Mouse (Mus musculus) limb, embryonic 13.5 days (tissue): Measurements from ENCODE around the gene Sorbs1. TPM values are rescaled to one million over a fixed set of nuclear protein-coding genes. Genes with fewer than 3 reads are reported as not detected.

ENCODE experiments used
- ATAC-seq: fragments of 200-750 bp; cut with Nextera tagmentation; 2 replicates; pipeline ENCODE4 v1.8.0; 2017; ENCODE audit warnings: low read depth, moderate number of reproducible peaks, moderate TSS enrichment; ENCODE audit not compliant: low FRiP score
- H3K27ac ChIP-seq: fragments of 300-500 bp; sonication (generic); 2 replicates; pipeline ENCODE4 v1.5.1; 2015; ENCODE audit warnings: inconsistent platforms, mild to moderate bottlenecking, moderate library complexity
- H3K27me3 ChIP-seq: fragments of 300-500 bp; sonication (generic); 2 replicates; pipeline ENCODE4 v1.6.1; 2015; ENCODE audit warnings: mild to moderate bottlenecking, inconsistent platforms
- H3K36me3 ChIP-seq: fragments of 300-500 bp; sonication (generic); 2 replicates; pipeline ENCODE4 v1.6.1; 2015; ENCODE audit warnings: inconsistent platforms, mild to moderate bottlenecking, moderate library complexity
- H3K4me1 ChIP-seq: fragments of 300-500 bp; sonication (generic); 2 replicates; pipeline ENCODE4 v1.6.1; 2015; ENCODE audit warnings: inconsistent platforms
- H3K4me2 ChIP-seq: fragments of 300-500 bp; sonication (generic); replicated peaks from 2 replicates; pipeline ENCODE4 v1.6.1; 2015; ENCODE audit warnings: inconsistent platforms, mild to moderate bottlenecking, moderate library complexity
- H3K4me3 ChIP-seq: fragments of 300-500 bp; sonication (generic); 2 replicates; pipeline ENCODE4 v1.5.1; 2015; ENCODE audit warnings: moderate library complexity, mild to moderate bottlenecking, inconsistent platforms
- H3K9ac ChIP-seq: fragments of 300-500 bp; sonication (generic); 2 replicates; pipeline ENCODE4 v1.6.1; 2015; ENCODE audit warnings: mild to moderate bottlenecking, inconsistent platforms
- H3K9me3 ChIP-seq: fragments of 300-500 bp; sonication (generic); 2 replicates; pipeline ENCODE4 v1.6.1; 2016; ENCODE audit warnings: inconsistent platforms
- WGBS: fragments of 180-500 bp; shearing (Covaris S2); methylation state at CpG from one replicate; pipeline ENCODE4 v1.1.7; 2015; 5-methylcytosine and 5-hydroxymethylcytosine counted together
- polyA plus RNA-seq: library from polyadenylated mRNA; unstranded; fragments of >200 nt; fragmentation: Nextera tagmentation; extraction: Ambion mirVana; gene quantifications from 2 replicates; pipeline ENCODE4 v1.2.1, GENCODE M21; 2015

Sorbs1 gene
- polyA plus RNA-seq, 1 experiment from 2014 or later: 52.2 TPM

DNA sequence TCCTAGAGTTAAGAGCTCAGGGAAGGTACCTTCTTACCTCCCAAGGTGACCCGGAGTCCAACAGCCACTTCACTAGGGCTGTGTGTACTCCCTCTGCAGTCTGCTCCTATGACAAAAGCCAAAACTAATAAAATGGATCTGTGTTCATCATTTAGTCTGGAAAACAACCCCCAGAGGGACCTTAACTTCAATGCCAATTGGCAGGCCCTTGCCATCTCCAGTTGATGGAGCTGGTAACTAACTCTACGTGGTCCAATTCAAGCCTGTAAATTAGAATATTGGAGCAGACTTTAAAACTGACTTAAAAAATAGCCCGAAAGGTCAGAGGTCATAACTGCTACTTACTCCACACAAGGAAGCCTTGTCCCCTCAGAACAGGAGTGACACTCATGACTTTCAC, 45.3 kb downstream of the Sorbs1 start:
- WGBS: 87% methylated on average over 3 of the region's 3 CpGs
- no peaks in the 10 kb centered on the region for H3K27me3 ChIP-seq
- H3K4me3 ChIP-seq: no peak overlapping the region
- no peak overlapping the region for H3K4me2 ChIP-seq
- no peak overlapping the region for H3K27ac ChIP-seq
- no peak overlapping the region for H3K9ac ChIP-seq
- peaks cover 16% of the 10 kb centered on the region for H3K4me1 ChIP-seq
- no peak for ATAC-seq
- no peaks in the 10 kb centered on the region for H3K9me3 ChIP-seq
- no peaks in the 10 kb centered on the region for H3K36me3 ChIP-seq

DNA sequence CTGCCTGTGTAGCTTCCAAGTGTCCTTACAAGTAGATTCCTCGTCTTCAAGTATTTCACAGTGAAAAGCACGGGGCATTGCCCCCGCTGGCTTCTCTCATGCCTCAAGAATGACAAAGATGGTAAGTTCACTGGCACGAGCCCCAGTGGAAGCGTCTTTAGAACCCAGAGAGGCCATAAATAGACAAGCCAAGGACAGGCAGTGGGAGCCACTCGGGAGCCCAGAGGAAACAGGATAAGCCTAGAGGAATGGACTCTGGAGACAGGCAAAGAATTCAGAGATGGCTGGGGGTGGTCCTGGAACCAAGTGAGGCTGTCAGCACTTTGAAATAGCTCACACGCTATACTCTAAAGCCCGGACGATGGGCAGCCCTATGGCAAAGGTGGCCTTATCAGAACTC, 45.8 kb downstream of the Sorbs1 start:
- Histone ChIP-seq H3K9me3 (no peaks in the 10 kb centered on the region), H3K9ac (no peak overlapping the region), H3K4me1 (peaks cover 21% of the 10 kb centered on the region), H3K27me3 (no peaks in the 10 kb centered on the region), H3K4me3 (no peak overlapping the region), H3K27ac (no peak overlapping the region), H3K4me2 (no peak overlapping the region), H3K36me3 (no peaks in the 10 kb centered on the region)
- ATAC-seq: no peak
- WGBS: 77% methylated on average over 9 of the region's 9 CpGs

DNA sequence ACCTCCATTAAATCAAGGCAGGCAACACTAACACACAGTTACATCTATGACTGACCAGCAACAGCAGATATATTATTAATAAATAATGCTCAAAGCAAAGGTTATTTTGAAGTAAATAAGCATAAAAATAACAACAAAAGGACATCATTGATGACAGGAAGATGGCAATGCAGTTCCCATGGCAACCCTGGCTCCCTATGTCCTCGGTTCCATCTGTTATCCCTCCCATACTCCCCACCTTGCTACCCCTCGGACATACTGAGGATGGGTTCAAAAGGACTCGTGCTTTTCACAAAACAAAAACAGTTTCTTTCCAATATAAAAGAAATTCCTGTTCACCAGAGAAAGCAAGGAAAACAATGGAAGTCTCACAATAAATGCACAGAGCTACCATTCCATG, 48.2 kb downstream of the Sorbs1 start:
- H3K4me1 ChIP-seq: peaks cover 17% of the 10 kb centered on the region
- 81% methylated on average over 3 of the region's 3 CpGs for WGBS
- H3K27ac ChIP-seq: no peak overlapping the region
- no peaks in the 10 kb centered on the region for H3K9me3 ChIP-seq
- no peak overlapping the region for H3K9ac ChIP-seq
- no peak for ATAC-seq
- no peaks in the 10 kb centered on the region for H3K27me3 ChIP-seq
- H3K4me2 ChIP-seq: no peak overlapping the region
- H3K4me3 ChIP-seq: no peak overlapping the region
- H3K36me3 ChIP-seq: no peaks in the 10 kb centered on the region

DNA sequence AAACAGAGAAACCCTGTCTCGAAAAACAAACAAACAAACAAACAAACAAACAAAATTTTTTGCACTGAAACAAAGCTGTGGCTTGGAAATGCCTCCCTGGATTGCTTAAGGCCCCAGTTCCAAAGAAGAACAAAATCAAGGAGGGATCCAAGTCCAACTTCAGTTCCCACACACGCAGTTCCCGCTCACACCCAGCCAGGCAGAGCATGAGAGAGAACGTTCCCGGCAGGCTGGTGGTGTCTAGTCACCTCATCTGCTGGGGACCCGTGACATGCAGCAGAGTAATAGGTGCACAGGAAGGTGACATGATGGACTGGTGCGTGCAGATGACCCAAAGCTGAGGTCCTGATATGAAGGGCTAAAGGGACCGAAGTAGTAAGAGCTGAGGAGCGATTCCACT, 49.2 kb downstream of the Sorbs1 start:
- Histone ChIP-seq H3K4me2 (no peak overlapping the region), H3K27me3 (no peaks in the 10 kb centered on the region), H3K9me3 (no peaks in the 10 kb centered on the region), H3K27ac (no peak overlapping the region), H3K36me3 (no peaks in the 10 kb centered on the region), H3K4me3 (no peak overlapping the region), H3K9ac (no peak overlapping the region), H3K4me1 (peaks cover 12% of the 10 kb centered on the region; the same call in 1 of the 2 replicates)
- ATAC-seq: no peak
- WGBS: 87% methylated on average over 9 of the region's 9 CpGs

- ATAC-seq: no peak
- no peak overlapping the region for H3K4me3 ChIP-seq
- H3K36me3 ChIP-seq: no peaks in the 10 kb centered on the region
- H3K4me1 ChIP-seq: peaks cover 12% of the 10 kb centered on the region; the same call in 1 of the 2 replicates
- no peaks in the 10 kb centered on the region for H3K27me3 ChIP-seq
- H3K9me3 ChIP-seq: no peaks in the 10 kb centered on the region
- no peak overlapping the region for H3K9ac ChIP-seq
- no peak overlapping the region for H3K27ac ChIP-seq
- no peak overlapping the region for H3K4me2 ChIP-seq
- 18% methylated on average over 6 of the region's 6 CpGs for WGBS
Observed at GRCm38 (mm10) chr19:40462892-40463291, 50.7 kb downstream of the Sorbs1 start.

- Histone ChIP-seq H3K4me1 (peaks cover 12% of the 10 kb centered on the region; the same call in 1 of the 2 replicates), H3K27ac (no peak overlapping the region), H3K36me3 (no peaks in the 10 kb centered on the region), H3K4me2 (no peak overlapping the region), H3K27me3 (no peaks in the 10 kb centered on the region), H3K4me3 (no peak overlapping the region), H3K9me3 (no peaks in the 10 kb centered on the region), H3K9ac (no peak overlapping the region)
- 62% methylated on average over 2 of the region's 2 CpGs for WGBS
- ATAC-seq: no peak
Observed at GRCm38 (mm10) chr19:40462481-40462880, 51.1 kb downstream of the Sorbs1 start.

GRCm38 (mm10) chr19:40461662-40462061, 51.9 kb downstream of the Sorbs1 start:
- H3K36me3 ChIP-seq: no peaks in the 10 kb centered on the region
- H3K4me2 ChIP-seq: no peak overlapping the region
- 74% methylated on average over 1 of the region's 1 CpGs for WGBS

DNA sequence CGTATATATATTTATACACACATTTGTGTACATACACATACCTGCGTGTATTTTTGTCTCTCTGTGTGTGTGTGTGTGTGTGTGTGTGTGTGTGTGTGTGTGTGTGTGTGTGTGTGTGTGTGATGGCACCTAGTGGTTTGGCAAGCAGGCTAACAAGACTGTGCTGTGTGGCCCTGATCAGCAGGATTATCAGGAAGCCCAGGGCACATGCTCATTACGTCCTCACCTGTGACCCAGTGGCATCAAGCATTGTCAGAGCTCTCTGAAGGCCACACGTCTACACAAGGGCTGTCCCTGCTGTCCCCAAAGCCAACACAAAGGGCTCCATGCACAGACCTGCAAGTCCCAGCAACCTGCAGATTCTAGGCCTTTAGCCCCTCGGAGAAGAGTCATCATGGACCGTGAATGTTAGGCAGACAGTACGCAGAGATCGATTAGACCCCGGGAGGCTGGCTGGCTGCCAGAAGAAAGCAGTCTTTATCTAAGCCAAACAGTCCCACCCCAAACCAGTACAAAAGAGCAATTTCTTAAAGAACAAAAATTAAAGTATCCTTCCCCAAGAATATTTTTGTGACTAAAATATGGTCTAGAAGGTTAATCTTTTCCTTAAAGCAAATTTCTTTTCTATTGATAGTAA, 52.6 kb downstream of the Sorbs1 start:
- ATAC-seq: no peak
- H3K36me3 ChIP-seq: no peaks in the 10 kb centered on the region
- no peaks in the 10 kb centered on the region for H3K9me3 ChIP-seq
- 75% methylated on average over 9 of the region's 9 CpGs for WGBS
- H3K4me1 ChIP-seq: peaks cover 12% of the 10 kb centered on the region; the same call in 1 of the 2 replicates
- no peak overlapping the region for H3K9ac ChIP-seq
- H3K27me3 ChIP-seq: no peaks in the 10 kb centered on the region
- no peak overlapping the region for H3K4me3 ChIP-seq
- no peak overlapping the region for H3K4me2 ChIP-seq
- no peak overlapping the region for H3K27ac ChIP-seq

More at GRCm38 (mm10) chr19:40461662-40462061, 51.9 kb downstream of the Sorbs1 start:
- no peak overlapping the region for H3K9ac ChIP-seq
- no peaks in the 10 kb centered on the region for H3K27me3 ChIP-seq
- no peak overlapping the region for H3K27ac ChIP-seq
- peaks cover 12% of the 10 kb centered on the region; the same call in 1 of the 2 replicates for H3K4me1 ChIP-seq
- no peak for ATAC-seq
- no peaks in the 10 kb centered on the region for H3K9me3 ChIP-seq
- no peak overlapping the region for H3K4me3 ChIP-seq

DNA sequence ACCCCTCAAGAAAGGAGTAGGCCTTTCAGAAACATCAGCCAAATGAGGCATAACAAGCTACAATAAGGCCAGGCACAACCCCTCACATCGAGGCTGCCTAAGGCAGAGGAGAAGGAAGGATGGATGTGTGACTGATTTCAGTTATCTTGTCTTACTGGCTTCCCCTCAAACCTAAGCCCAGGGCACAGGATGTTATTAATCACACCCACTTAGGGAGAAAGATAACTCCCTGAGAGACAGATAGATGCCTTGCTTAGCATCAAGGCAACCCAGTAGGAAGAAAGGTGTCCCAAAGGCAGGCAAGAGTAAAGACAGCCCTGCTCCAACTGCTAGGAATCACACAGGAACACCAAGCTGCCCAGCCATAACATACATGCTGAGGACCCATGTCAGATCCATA, 54.2 kb downstream of the Sorbs1 start:
- H3K9me3 ChIP-seq: no peaks in the 10 kb centered on the region
- H3K4me2 ChIP-seq: no peak overlapping the region
- peaks cover 12% of the 10 kb centered on the region; the same call in 1 of the 2 replicates for H3K4me1 ChIP-seq
- WGBS: 67% methylated on average over 1 of the region's 1 CpGs
- no peaks in the 10 kb centered on the region for H3K27me3 ChIP-seq
- H3K4me3 ChIP-seq: no peak overlapping the region
- ATAC-seq: no peak
- H3K9ac ChIP-seq: no peak overlapping the region
- no peaks in the 10 kb centered on the region for H3K36me3 ChIP-seq
- H3K27ac ChIP-seq: no peak overlapping the region

- H3K4me1 ChIP-seq: peaks cover 12% of the 10 kb centered on the region; the same call in 1 of the 2 replicates
- ATAC-seq: no peak
- H3K4me2 ChIP-seq: no peak overlapping the region
- H3K36me3 ChIP-seq: no peaks in the 10 kb centered on the region
- 79% methylated on average over 3 of the region's 3 CpGs for WGBS
- no peaks in the 10 kb centered on the region for H3K9me3 ChIP-seq
- H3K27ac ChIP-seq: no peak overlapping the region
- no peaks in the 10 kb centered on the region for H3K27me3 ChIP-seq
- no peak overlapping the region for H3K4me3 ChIP-seq
- no peak overlapping the region for H3K9ac ChIP-seq
Observed at GRCm38 (mm10) chr19:40458806-40459205, 54.8 kb downstream of the Sorbs1 start.

- H3K4me1 ChIP-seq: no peaks in the 10 kb centered on the region
- no peak overlapping the region for H3K9ac ChIP-seq
- WGBS: 94% methylated on average over 4 of the region's 4 CpGs
- H3K36me3 ChIP-seq: 0 out of 2 replicates have a peak, but pooled peaks cover 3% of the 10 kb centered on the region
- H3K27me3 ChIP-seq: no peaks in the 10 kb centered on the region
- no peak for ATAC-seq
- no peak overlapping the region for H3K4me3 ChIP-seq
- H3K9me3 ChIP-seq: no peaks in the 10 kb centered on the region
- no peak overlapping the region for H3K27ac ChIP-seq
- no peak overlapping the region for H3K4me2 ChIP-seq
Observed at GRCm38 (mm10) chr19:40455248-40455647, 58.3 kb downstream of the Sorbs1 start.

GRCm38 (mm10) chr19:40454096-40454495, 59.5 kb downstream of the Sorbs1 start:
- Histone ChIP-seq H3K4me2 (no peak overlapping the region), H3K4me1 (no peaks in the 10 kb centered on the region), H3K27me3 (no peaks in the 10 kb centered on the region), H3K36me3 (0 out of 2 replicates have a peak, but pooled peaks cover 3% of the 10 kb centered on the region), H3K27ac (no peak overlapping the region), H3K9ac (no peak overlapping the region), H3K4me3 (no peak overlapping the region), H3K9me3 (no peaks in the 10 kb centered on the region)
- ATAC-seq: no peak
- 92% methylated on average over 4 of the region's 4 CpGs for WGBS

DNA sequence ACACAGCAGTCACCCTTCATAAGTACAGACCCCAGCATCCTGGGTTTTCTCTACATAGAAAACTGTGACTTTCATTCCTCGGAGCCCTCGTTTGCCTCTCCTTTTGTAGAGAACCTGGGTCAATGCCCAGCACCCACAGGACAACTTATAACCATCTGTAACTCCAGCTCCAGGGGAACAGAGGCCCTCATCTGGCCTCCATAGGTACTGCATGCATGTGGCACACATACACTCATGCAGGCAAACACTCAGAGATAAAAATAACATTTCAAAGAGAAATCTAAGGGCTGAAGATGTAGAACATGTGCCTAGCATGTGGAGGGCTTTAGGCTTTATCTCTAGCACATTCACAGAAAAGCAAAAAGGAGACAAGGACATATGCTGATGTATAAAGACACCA, 61.4 kb downstream of the Sorbs1 start:
- no peak for ATAC-seq
- Histone ChIP-seq H3K4me1 (no peaks in the 10 kb centered on the region), H3K36me3 (0 out of 2 replicates have a peak, but pooled peaks cover 3% of the 10 kb centered on the region), H3K27me3 (no peaks in the 10 kb centered on the region), H3K4me3 (no peak overlapping the region), H3K27ac (no peak overlapping the region), H3K9ac (no peak overlapping the region), H3K4me2 (no peak overlapping the region), H3K9me3 (no peaks in the 10 kb centered on the region)
- WGBS: 92% methylated on average over 2 of the region's 2 CpGs
